Mouse (Mus musculus): Measurements from ENCODE around the gene Sorl1.

DNA sequence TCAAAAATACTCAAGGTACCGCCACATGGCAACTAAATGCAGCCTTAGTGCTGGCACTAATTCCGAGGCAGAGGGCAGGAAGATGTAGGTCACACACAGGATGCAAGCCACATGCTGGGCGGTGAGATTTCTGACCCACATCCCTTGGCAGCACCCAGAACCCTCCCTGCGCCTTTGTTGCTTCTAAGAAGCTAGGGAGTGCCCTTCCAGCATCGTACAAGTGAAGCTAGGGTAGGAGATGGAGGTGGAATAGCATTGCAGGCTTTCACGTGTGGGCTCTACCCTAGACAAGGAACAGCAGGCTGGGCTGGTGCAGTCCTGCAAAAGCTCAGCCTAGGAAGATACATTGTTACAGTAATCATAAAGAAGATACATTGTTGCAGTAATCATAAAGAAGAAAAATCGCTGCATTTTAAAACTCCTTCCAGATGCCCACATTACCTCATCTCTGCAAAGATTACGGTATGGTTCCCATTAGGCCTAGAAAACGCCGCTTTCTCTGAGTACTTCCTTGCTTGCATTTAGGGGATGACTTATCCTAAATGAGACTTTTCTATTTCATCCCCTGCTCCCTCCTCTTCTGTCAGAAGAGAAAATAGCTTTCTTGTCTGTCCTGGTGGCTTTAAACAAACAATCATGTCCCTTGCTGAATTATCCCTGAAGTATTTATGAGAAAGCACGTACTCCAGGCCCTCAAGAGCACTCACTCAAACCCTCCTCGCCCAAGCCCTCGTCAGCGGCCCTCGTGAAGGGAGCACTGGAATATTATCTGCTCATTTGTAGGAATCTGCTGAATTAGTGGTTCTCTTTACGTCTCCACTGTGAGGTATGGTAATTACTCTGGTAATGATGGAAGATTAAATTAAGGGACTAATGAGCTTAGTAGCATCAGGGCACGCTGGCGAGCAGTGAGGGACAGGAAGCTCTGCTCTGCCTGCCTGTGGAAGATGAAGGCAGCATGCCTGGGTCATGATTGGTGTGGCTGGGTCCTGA, 84.8 kb downstream of the Sorl1 start:
- no peak for TF ChIP-seq CTCF (IDR thresholded peaks at IDR 0.05; ENCODE audit: borderline replicate concordance, insufficient read depth, low read length)
- no peak for TF ChIP-seq POLR2A (IDR thresholded peaks at IDR 0.05; ENCODE audit: low read depth, low read length)
